Mouse (Mus musculus) small intestine, adult 2 months (tissue): ENCODE measurements around the gene Ube2e2.

Experiments used
- CTCF ChIP-seq: fragments of 200-500 bp; IDR thresholded peaks from 2 replicates; pipeline ENCODE4 v1.5.1; 2012; ENCODE audit warnings: low read depth, mild to moderate bottlenecking, control low read depth, inconsistent platforms, low read length, moderate library complexity, mixed read lengths; ENCODE audit not compliant: insufficient replicate concordance, insufficient read length; ENCODE audit errors: extremely low read depth
- POLR2A ChIP-seq: fragments of 200-500 bp; IDR thresholded peaks from 2 replicates; pipeline ENCODE4 v1.6.1; 2012; ENCODE audit warnings: low read depth, mild to moderate bottlenecking, control low read depth, inconsistent platforms, low read length, moderate library complexity

GRCm38 (mm10) chr14:18574756-18575155 lies 319.3 kb downstream of the Ube2e2 start:
- TF ChIP-seq CTCF (no peak), POLR2A (no peak)
